In genomic region chr11:61989647-61990046, GRCm38 (mm10) we compare ENCODE assay signal across 17 mouse cellular contexts. TPM values are rescaled to one million over a fixed set of nuclear protein-coding genes. Genes with fewer than 3 reads are reported as not detected.
DNase-seq lines count a peak whose midpoint lies in the region; ATAC-seq lines count a peak whose summit lies in the region.
"Had no signal": no experiment of that assay in that cellular context is flagged by ENCODE, and none has a peak within 500 bp of the region (broad histone marks: within the 10 kb centered on the region; RNA-seq: fewer than 3 reads in every experiment).

No protein-coding gene starts in this region.

- no peak overlapping the region for H3K9ac ChIP-seq in midbrain, embryonic 14.5 days (replicated peaks; ENCODE audit: low read length)
- no peak overlapping the region for H3K9ac ChIP-seq in midbrain, embryonic 15.5 days
- H3K9ac ChIP-seq in lung, embryonic 16.5 days (ENCODE audit: low read length), result no peak overlapping the region
- H3K9ac ChIP-seq: embryonic facial prominence, embryonic 13.5 days; limb, embryonic 15.5 days had no signal

- no peaks in the 10 kb centered on the region for H3K36me3 ChIP-seq in midbrain, embryonic 14.5 days (ENCODE audit: control insufficient read depth, insufficient read depth, low read length)
- H3K36me3 ChIP-seq in midbrain, embryonic 15.5 days (replicated peaks), result no peaks in the 10 kb centered on the region
- H3K36me3 ChIP-seq in lung, embryonic 16.5 days (ENCODE audit: control insufficient read depth, insufficient read depth, low read length), result no peaks in the 10 kb centered on the region
- no peaks in the 10 kb centered on the region for H3K36me3 ChIP-seq in embryonic facial prominence, embryonic 10.5 days (replicated peaks)
- H3K36me3 ChIP-seq: embryonic facial prominence, embryonic 13.5 days; heart, embryonic 10.5 days; limb, embryonic 15.5 days had no signal

- no peak for ATAC-seq in midbrain, embryonic 14.5 days (ENCODE audit: low FRiP score, low TSS enrichment)
- ATAC-seq in midbrain, embryonic 15.5 days (replicated peaks), result no peak
- ATAC-seq in lung, embryonic 16.5 days (ENCODE audit: low read depth), result peak; percentile 64; the same call in 1 of the 2 replicates
- 0 out of 2 replicates have a peak, but pooled peaks have one; percentile 33 for ATAC-seq in megakaryocyte, adult 5-6 weeks (ENCODE audit: poor library complexity, severe bottlenecking)

- no peak overlapping the region for H3K4me2 ChIP-seq in midbrain, embryonic 14.5 days (ENCODE audit: low read length)
- no peak overlapping the region for H3K4me2 ChIP-seq in midbrain, embryonic 15.5 days
- 0 out of 2 replicates have a peak overlapping the region, but pooled peaks have one; percentile 12 for H3K4me2 ChIP-seq in lung, embryonic 16.5 days (ENCODE audit: low read depth, low read length)
- H3K4me2 ChIP-seq: embryonic facial prominence, embryonic 13.5 days; limb, embryonic 15.5 days had no signal

- no peak overlapping the region for H3K27ac ChIP-seq in midbrain, embryonic 14.5 days (replicated peaks; ENCODE audit: low read depth, low read length)
- no peak overlapping the region for H3K27ac ChIP-seq in midbrain, embryonic 15.5 days
- H3K27ac ChIP-seq in lung, embryonic 16.5 days (ENCODE audit: low read length), result no peak overlapping the region
- H3K27ac ChIP-seq in embryonic facial prominence, embryonic 10.5 days (replicated peaks), result no peak overlapping the region
- H3K27ac ChIP-seq: embryonic facial prominence, embryonic 13.5 days; heart, embryonic 10.5 days; limb, embryonic 15.5 days had no signal

- H3K4me1 ChIP-seq in midbrain, embryonic 14.5 days (ENCODE audit: control insufficient read depth, insufficient read depth, low read length), result no peaks in the 10 kb centered on the region
- H3K4me1 ChIP-seq in midbrain, embryonic 15.5 days, result peaks cover 4% of the 10 kb centered on the region; the same call in 1 of the 2 replicates
- peaks cover 4% of the 10 kb centered on the region; the same call in 1 of the 2 replicates for H3K4me1 ChIP-seq in lung, embryonic 16.5 days (replicated peaks; ENCODE audit: control insufficient read depth, insufficient read depth, low read length)
- no peaks in the 10 kb centered on the region for H3K4me1 ChIP-seq in embryonic facial prominence, embryonic 10.5 days
- H3K4me1 ChIP-seq: embryonic facial prominence, embryonic 13.5 days; limb, embryonic 15.5 days had no signal

- WGBS in midbrain, embryonic 14.5 days, result 54% methylated on average over 9 of the region's 9 CpGs
- WGBS in midbrain, embryonic 15.5 days, result 57% methylated on average over 9 of the region's 9 CpGs
- 36% methylated on average over 9 of the region's 9 CpGs for WGBS in lung, embryonic 16.5 days
- WGBS in embryonic facial prominence, embryonic 10.5 days, result 86% methylated on average over 9 of the region's 9 CpGs

- peak; percentile 11 for DNase-seq in kidney, adult 11 months
- no peak for DNase-seq in kidney, adult 18-20 months
- DNase-seq in midbrain, embryonic 14.5 days, result peak; percentile 46
- no peak for DNase-seq in cerebellum, postnatal 14 days
- DNase-seq in embryonic facial prominence, embryonic 10.5 days (ENCODE audit: low spot score), result no peak
- DNase-seq: cerebellum, adult 9-11 months; layer of hippocampus, postnatal 36 days; retina, postnatal 1 day; thymus, postnatal 14 days had no signal

- no peaks in the 10 kb centered on the region for H3K27me3 ChIP-seq in midbrain, embryonic 14.5 days (ENCODE audit: control insufficient read depth, insufficient read depth, low read length)
- H3K27me3 ChIP-seq in midbrain, embryonic 15.5 days (replicated peaks), result no peaks in the 10 kb centered on the region
- no peaks in the 10 kb centered on the region for H3K27me3 ChIP-seq in lung, embryonic 16.5 days (ENCODE audit: control insufficient read depth, insufficient read depth, low read depth, low read length)
- H3K27me3 ChIP-seq in embryonic facial prominence, embryonic 10.5 days (replicated peaks; ENCODE audit: low read depth, poor library complexity, severe bottlenecking), result no peaks in the 10 kb centered on the region
- H3K27me3 ChIP-seq: CH12.LX; embryonic facial prominence, embryonic 13.5 days; limb, embryonic 15.5 days had no signal

- H3K9me3 ChIP-seq in midbrain, embryonic 14.5 days (ENCODE audit: control insufficient read depth, low read length), result no peaks in the 10 kb centered on the region
- H3K9me3 ChIP-seq in midbrain, embryonic 15.5 days, result no peaks in the 10 kb centered on the region
- H3K9me3 ChIP-seq in lung, embryonic 16.5 days (ENCODE audit: control insufficient read depth, low read length), result no peaks in the 10 kb centered on the region; the same call in 1 of the 2 replicates
- H3K9me3 ChIP-seq in embryonic facial prominence, embryonic 10.5 days, result no peaks in the 10 kb centered on the region
- H3K9me3 ChIP-seq: embryonic facial prominence, embryonic 13.5 days; heart, embryonic 10.5 days; limb, embryonic 15.5 days had no signal

- H3K4me3 ChIP-seq in midbrain, embryonic 14.5 days (replicated peaks; ENCODE audit: low read depth, low read length), result no peak overlapping the region
- no peak overlapping the region for H3K4me3 ChIP-seq in midbrain, embryonic 15.5 days
- H3K4me3 ChIP-seq in lung, embryonic 16.5 days (ENCODE audit: low read length), result no peak overlapping the region
- no peak overlapping the region for H3K4me3 ChIP-seq in embryonic facial prominence, embryonic 10.5 days
- H3K4me3 ChIP-seq: embryonic facial prominence, embryonic 13.5 days; heart, embryonic 10.5 days; limb, embryonic 15.5 days; megakaryocyte, embryonic 14.5 days had no signal

RNA-seq across cellular contexts. Expression of gene Specc1, which starts 33.1 kb away (rescaled TPM):
- 9.7 and 16.6 TPM in 2 replicates for polyA plus RNA-seq in midbrain, embryonic 14.5 days (2014; fragmentation: Nextera tagmentation; extraction: Ambion mirVana)
- polyA plus RNA-seq in midbrain, embryonic 15.5 days (2015; fragmentation: Nextera tagmentation; extraction: Ambion mirVana), result 10.0 and 11.3 TPM in 2 replicates
- polyA plus RNA-seq in lung, embryonic 16.5 days (2015; fragmentation: Nextera tagmentation; extraction: Ambion mirVana), result 9.7 and 12.7 TPM in 2 replicates
- total RNA-seq in megakaryocyte, adult 5-6 weeks (2015), result 22.5 and 23.9 TPM in 2 replicates
- total RNA-seq in megakaryocyte, adult 5-6 weeks (2017), result 44.6 and 54.5 TPM in 2 replicates
- polyA plus RNA-seq in embryonic facial prominence, embryonic 10.5 days (2016; fragmentation: Nextera tagmentation; extraction: Ambion mirVana), result 14.9 and 15.3 TPM in 2 replicates

RNA-seq across cellular contexts. Expression of gene Akap10, which starts 59.6 kb away (rescaled TPM):
- 11.1 and 16.7 TPM in 2 replicates for polyA plus RNA-seq in midbrain, embryonic 14.5 days (2014; fragmentation: Nextera tagmentation; extraction: Ambion mirVana)
- 13.6 and 14.2 TPM in 2 replicates for polyA plus RNA-seq in midbrain, embryonic 15.5 days (2015; fragmentation: Nextera tagmentation; extraction: Ambion mirVana)
- polyA plus RNA-seq in lung, embryonic 16.5 days (2015; fragmentation: Nextera tagmentation; extraction: Ambion mirVana), result 14.6 and 15.5 TPM in 2 replicates
- 37.5 and 42.9 TPM in 2 replicates for total RNA-seq in megakaryocyte, adult 5-6 weeks (2015)
- 45.5 and 47.9 TPM in 2 replicates for total RNA-seq in megakaryocyte, adult 5-6 weeks (2017)
- polyA plus RNA-seq in embryonic facial prominence, embryonic 10.5 days (2016; fragmentation: Nextera tagmentation; extraction: Ambion mirVana), result 18.6 and 19.1 TPM in 2 replicates

Comparison
In these comparisons a context has a peak if more than half of its experiments do, and no peak if none do; other contexts are left out.
1. DNase-seq: peak in kidney, adult 11 months (single experiment) and midbrain, embryonic 14.5 days (single experiment); none in kidney, adult 18-20 months (single experiment), cerebellum, postnatal 14 days (0 of 2) and embryonic facial prominence, embryonic 10.5 days (single experiment).
2. ATAC-seq: peak in lung, embryonic 16.5 days (single experiment) and megakaryocyte, adult 5-6 weeks (single experiment); none in midbrain, embryonic 14.5 days (single experiment) and midbrain, embryonic 15.5 days (single experiment).